ENCODE assay signal across 17 mouse cellular contexts in genomic region chr9:80658755-80659154, GRCm38 (mm10).
DNase-seq lines count a peak whose midpoint lies in the region; ATAC-seq lines count a peak whose summit lies in the region.
"Had no signal": no experiment of that assay in that cellular context is flagged by ENCODE, and none has a peak within 500 bp of the region (broad histone marks: within the 10 kb centered on the region; RNA-seq: fewer than 3 reads in every experiment).

No protein-coding gene starts in this region.

- ATAC-seq in common myeloid progenitor, adult 5-6 weeks (replicated peaks; ENCODE audit: low read depth, poor library complexity, severe bottlenecking), result 0 out of 2 replicates have a peak, but pooled peaks have one; percentile 15
- peak; percentile 82 to 92 for ATAC-seq in hematopoietic stem cell, adult 5-6 weeks (replicated peaks in 1 of 2; ENCODE audit: insufficient read depth in 1 of 2, low FRiP score in 2 of 2, low TSS enrichment in 1 of 2, low read depth in 1 of 2, poor library complexity in 2 of 2, severe bottlenecking in 2 of 2)
- ATAC-seq: activated CD4-positive, CD25-positive, alpha-beta regulatory T cell, adult 4 months; CD4-positive, CD25-positive, alpha-beta regulatory T cell, adult 4 months; Patski had no signal

- DNase-seq in frontal cortex, postnatal 36 days (ENCODE audit: low spot score in 2 of 2), result no peak
- no peak for DNase-seq in frontal cortex, postnatal 14 days (ENCODE audit: low spot score in 2 of 2)
- DNase-seq: adrenal gland, adult 2 months; adrenal gland, adult 8-10 months; adrenal gland, postnatal 10 days; adrenal gland, postnatal 14 days; adrenal gland, postnatal 25 days; adrenal gland, postnatal 36 days; B cell, adult 2 months; cerebellum, adult 11 months; cerebellum, adult 11-12 months; cerebellum, adult 18-20 months had no signal
